Mouse (Mus musculus) cerebellum, adult 8-10 months (tissue): ENCODE measurements around the gene Mecom.
A peak's percentile ranks its signal among the peaks of the same experiment; 100 is the strongest.

ENCODE experiments used
- DNase-seq: peaks from one replicate; pipeline ENCODE4 v3.0.0; 2022

Mecom gene

GRCm38 (mm10) chr3:30009596-30009995, 538.2 kb downstream of the Mecom start:
- no peak for DNase-seq

- no peak for DNase-seq
These were observed 542.9 kb downstream of the Mecom start for GRCm38 (mm10) chr3:30004888-30005405.

DNA sequence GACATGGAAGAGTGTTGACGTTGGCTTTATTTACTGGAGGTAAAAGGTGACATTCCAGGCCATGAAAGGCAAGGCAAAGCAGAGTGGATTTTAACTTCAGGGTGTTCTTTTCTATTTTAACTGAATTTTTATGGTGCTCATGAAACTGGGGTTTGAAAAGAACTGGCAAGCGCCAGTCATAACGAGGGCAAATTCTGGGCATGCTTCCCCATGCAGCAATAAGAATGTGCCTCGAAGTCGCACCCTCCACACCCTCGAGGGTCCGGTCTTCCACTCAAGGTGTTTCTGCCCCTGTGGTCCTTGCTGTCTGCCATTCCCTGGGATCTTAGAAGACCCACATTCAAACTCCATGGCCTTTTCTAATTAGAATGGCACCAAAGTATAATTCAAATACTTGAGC, 547.5 kb downstream of the Mecom start:
- DNase-seq: no peak

GRCm38 (mm10) chr3:29999035-29999434, 548.8 kb downstream of the Mecom start:
- no peak for DNase-seq

DNA sequence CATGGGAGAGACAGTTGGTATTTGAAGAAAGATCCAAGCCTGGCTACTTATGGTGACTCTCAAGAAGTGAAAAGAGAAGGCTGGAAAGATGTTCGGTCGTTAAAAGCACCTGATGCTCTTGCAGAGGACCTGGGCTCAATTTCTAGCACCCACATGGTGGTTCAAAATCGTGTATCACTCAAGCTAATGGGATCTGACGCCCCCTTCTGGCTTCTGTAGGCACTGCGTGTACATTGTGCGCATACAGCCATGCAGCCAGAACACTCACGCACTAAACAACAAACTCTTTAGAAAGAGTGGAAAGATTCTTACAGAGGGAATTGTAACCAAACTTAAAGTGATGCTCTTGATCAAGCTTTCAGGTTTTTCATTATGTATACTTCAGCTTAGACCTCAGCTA, 550.7 kb downstream of the Mecom start:
- no peak for DNase-seq

DNA sequence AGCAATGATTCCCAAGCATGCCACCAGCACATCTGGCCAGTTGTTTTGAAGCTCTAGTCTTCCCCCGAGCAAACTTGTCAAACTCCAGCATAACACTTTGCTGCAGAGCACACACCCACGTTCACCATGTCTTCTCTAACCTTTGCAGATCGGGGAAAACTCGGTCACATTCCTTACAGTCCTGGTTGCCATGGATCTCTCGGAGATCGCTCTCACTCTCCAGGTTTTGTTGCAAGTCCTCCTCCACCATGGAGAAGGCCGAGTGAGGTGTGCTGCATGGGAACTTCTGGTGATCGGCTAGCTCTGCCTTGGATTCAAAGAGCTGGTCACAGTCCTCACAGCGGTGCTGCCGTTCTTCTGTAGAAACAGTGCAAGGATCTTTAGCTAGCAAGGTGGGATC, 554.5 kb downstream of the Mecom start:
- no peak for DNase-seq

GRCm38 (mm10) chr3:29991523-29991922, 556.3 kb downstream of the Mecom start:
- no peak for DNase-seq

GRCm38 (mm10) chr3:29984431-29984830, 563.4 kb downstream of the Mecom start:
- no peak for DNase-seq

DNA sequence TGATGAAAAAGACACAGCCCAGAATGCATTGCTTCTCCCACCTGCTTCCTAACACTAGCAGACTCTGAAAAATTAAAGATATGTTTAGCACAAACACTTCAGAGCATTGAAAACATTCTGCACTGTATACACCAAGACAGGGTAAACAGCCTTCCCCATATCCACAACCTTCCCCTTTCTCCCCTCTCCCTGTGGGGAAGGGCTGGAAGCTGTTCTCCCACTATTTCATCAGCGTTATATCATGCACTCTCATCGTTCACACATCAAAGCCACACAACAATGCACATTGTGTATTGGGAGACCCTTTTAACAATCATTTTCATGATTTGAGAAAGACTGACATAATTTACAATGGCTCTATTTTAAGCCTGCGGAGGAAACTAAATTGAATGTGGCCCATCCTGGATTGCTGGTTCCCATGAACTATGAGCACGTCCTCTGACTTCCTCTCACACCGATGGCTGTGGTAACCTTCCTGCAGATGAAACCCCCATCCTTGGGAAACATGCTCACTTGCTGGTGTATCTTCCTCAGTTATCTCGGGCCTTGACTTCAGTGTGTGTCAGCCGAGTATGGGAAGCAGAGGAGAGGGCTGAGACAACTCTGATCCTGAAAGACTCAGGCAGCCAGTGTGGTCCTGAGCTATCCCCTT, 566.4 kb downstream of the Mecom start:
- DNase-seq: no peak

DNA sequence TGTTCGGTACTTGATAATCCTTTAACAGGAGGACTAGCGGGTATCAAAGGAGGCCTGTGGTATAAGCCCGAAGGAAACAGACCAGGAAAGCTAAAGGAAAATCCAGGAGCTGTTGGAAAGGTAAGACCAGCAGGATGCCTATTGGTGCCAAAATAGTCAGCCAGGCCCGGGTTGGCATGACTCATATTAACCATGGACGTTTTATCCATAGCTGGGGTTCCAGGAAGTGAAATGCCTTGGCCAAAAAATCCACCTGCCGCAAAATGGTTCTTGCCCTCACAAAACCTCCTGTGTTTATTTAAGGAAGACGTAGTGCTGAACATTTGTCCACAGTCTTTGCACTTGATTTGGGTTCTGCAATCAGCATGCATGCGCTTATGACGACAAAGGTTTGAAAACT, 567.3 kb downstream of the Mecom start:
- DNase-seq: peak; percentile 16

GRCm38 (mm10) chr3:29976580-29976979, 571.2 kb downstream of the Mecom start:
- DNase-seq: no peak

- DNase-seq: no peak
These were observed 579.3 kb downstream of the Mecom start for GRCm38 (mm10) chr3:29968433-29968949.

- DNase-seq: no peak
These were observed 583.9 kb downstream of the Mecom start for GRCm38 (mm10) chr3:29963953-29964352.

DNA sequence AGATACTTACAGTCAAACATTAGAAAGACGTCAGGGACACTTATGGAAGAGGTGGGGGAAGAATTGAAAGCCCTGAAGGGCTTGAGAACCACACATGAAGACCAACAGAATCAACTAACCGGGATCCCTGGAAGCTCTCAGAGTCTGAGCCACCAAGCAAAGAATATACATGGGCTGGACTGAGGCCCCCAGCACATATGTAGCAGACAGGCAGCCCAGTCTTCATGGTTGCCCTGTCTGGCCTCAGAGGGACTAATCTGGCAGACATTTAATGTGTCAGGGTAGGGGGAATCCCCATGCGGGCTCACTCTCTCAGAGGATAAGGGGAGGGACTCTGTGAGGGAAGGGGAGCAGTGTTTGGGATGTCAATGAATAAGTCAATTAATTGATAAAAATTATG, 584.4 kb downstream of the Mecom start:
- DNase-seq: no peak

DNA sequence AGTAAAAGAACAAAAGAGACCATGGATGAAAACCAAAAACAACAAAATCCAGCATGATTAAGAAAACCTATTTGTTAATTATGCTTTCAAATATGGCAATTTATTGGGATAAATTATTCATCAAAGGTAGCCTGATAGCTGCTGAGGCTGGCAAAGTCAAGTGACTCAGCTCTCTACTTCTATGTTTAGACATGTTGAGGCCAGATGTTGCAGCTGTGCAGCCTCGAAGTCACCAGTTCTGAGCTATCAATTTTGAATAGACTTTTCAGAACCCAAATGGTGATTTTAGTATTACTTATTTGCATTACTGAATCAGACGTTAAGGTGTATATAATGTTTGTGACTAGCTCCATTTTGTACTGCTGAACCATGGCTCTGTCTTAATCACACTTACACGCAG, 588.8 kb downstream of the Mecom start:
- no peak for DNase-seq

DNA sequence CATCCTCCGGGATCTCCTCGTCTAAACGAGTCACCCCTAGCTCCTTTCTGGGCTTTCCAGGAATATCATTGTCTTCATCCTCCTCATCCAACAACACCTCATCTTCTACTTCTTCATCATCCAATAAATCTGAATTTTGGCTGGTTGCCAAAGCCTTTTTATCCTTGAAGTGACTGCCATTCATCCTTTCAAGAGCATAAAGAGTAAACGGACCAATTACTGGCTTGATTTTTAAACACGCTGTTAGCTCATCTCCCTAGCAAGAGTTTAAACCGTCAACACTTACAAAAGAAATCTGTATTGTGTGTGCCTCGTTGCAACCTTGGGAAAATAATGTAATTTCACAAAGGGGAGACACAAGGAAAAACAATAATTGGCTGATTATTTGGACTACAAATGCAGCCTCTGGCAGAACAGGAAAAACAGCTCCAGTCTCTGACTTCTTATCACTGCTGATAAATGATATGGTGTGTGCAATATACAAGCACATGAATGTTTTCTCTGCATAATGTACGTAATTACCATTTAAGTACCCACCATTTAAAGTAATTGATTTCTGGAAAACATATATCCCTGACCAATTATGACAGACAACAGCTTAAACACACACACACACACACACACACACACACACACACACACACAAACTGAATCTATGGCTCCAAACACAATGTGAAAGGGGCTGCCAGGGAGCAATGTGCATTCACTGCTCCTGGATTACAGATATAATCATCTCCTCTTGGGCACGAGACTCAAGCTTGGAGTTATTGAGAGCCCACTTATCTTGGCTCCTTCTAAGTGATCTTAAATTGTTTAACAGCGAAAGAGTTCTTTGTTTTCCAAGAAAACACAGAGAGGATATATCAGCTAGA, 590.2 kb downstream of the Mecom start:
- no peak for DNase-seq

DNA sequence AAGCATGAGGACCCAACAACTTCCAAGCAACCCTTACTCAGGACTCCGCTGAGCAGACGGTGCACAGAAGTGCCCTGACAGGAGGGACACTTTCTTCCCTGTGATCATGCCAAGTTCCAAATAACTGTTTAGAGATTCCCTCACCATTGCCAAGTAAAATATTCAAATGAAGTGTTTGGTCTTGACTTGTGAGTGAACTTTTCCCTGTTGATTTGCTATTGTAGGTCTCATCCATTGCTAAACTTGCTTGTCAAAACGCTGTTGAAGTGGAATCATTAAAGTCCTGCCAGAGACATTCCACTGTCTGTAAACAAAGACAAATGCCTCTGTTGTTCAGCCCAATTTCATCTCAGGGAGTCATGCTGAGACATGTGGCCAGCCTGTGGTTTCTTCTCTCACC, 594.5 kb downstream of the Mecom start:
- DNase-seq: no peak

- DNase-seq: no peak
These were observed 597.0 kb downstream of the Mecom start for GRCm38 (mm10) chr3:29950853-29951252.

DNA sequence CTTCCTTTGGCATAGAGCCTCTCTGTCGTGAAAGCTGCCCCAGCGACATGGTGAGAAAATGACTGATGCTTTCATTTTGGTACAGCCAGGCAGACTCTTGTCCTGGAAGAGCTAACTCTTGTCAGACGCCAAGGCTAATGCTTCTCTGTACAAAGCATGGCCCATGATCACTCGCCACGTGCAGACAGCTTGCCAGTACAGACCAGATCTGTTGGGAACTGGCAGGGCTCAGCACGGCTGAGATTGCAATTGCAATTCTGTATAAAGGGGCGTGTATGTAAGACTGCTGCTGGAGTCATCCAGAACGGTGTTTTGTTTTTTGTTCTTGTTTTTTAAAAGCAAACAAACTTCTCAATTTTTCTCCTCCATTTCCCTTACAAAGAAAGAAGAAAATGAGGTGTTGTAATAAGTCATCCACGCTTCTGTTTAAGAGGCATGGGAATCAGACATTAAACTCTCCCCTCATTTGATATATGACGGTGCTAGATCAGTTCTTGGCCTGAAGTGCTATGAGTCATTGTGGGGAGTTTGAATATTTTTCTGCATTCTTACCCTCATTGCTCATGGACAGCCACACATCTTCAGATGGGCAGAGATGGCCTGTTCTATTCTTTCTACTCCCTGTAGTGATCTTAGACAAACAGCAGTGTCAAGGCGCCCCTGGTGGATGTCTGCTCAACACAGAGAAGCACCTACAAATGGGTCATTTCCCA, 644.1 kb downstream of the Mecom start:
- no peak for DNase-seq
